Mouse (Mus musculus) neutrophil, adult 83 days (primary cell): ENCODE data around the gene Gja5. TPM values are rescaled to one million over a fixed set of nuclear protein-coding genes. Genes with fewer than 3 reads are reported as not detected.

Experiments
- total RNA-seq, 2 experiments: library from RNA; stranded (reverse); gene quantifications; one replicate each; pipeline ENCODE4 v1.2.4; 2023

The Gja5 gene
- under 1 TPM; 0.13 to 0.93 TPM for total RNA-seq

DNA sequence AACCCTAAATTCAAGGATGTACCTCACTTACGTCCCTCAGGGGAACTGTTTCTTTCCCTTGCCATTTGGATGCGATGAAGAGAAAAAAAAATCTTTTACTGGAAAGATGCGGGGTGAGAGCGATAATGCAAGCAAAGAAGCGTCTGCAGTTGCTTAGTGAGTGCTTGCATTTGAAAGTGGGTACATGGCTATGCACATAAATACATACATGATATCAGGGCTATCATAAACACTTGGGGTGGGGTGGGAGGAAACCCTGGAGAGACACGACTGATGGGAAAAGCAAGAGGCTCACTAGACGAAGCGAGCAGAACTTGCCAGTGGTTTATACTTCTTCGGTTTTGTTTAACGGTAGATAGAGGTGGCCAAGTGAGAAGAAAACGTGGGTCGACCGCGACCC lies at the start of gene Gja5:
Gene Gja5 (plus strand): TSS at position 301 of the 400 bp plus-strand sequence.

DNA sequence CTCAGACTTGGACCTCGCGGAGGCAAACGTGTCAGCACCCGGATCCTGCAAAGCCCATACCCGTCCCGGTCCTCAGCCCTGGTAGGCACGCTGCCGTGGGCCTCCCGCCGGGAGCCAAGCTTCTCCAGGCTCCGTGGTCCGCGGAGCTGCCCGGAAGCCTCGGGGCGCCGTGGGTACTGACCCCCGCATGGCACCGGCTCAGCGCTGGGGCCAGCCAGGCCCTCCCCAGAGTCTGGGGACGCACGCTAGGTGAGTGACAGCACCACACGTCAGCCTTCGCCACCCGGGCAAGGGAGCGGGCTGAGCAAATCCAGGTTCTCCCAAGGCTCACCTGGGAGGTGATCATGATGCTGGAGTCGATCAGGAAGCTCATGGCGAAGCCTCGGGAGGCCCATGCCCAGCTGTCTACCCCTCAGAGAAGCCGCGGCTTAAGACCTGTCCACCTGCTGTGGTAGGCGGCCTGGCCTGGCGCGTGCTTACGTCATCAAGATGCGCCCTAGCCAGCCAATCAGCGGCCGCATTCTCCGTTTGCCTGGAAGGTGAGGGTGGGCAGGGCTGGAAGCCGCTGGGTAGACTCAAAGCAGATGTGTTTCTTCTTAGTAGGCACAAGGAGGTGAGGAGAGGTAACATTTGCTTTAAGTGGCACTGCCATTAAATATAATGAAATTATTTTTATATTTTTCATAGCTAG lies 503 bp downstream of the Gja5 start, which contains the start of gene Gpr89:
Gene Gpr89 (minus strand): TSS at position 496 of the 691 bp plus-strand sequence.

DNA sequence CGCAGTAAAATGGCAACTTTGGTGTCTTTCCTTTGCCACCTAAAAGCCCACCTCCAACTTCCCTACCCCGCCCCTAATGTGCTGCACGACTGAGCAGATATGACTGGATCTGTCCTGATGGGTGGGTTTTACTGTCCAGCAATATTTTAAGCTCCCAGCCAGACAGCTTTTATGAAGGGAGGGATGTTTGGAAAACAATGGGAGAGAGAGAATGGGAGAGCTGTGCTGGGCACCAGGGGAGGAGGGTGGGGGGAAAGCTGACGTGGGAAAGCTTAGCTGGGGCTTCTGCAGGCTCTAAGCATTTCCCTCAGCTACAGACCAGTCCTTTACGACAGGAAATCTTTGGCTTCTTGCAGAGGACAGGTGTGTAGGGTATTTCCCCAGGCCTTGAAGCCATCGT lies 21.4 kb downstream of the Gja5 start, which contains the start of gene Gja8:
Gene Gja8 (minus strand): TSS at position 101 of the 400 bp plus-strand sequence.

Other genes with a start within 250 kb of the Gja5 start
- gene Ankrd35, start 234.6 kb upstream of the Gja5 start, total RNA-seq: not detected
- 10 to 100 TPM; 38.3 to 43.9 TPM for gene Pias3, start 208.3 kb upstream of the Gja5 start, total RNA-seq
- 1 to 10 TPM; 1.1 TPM for gene Nudt17, start 196.1 kb upstream of the Gja5 start, total RNA-seq
- 10 to 100 TPM; 38.8 to 41.8 TPM for gene Polr3c, start 177.1 kb upstream of the Gja5 start, total RNA-seq
- 10 to 100 TPM; 62.1 to 65.0 TPM for gene Rnf115, start 177.0 kb upstream of the Gja5 start, total RNA-seq
- not detected for gene Pdzk1, start 75.4 kb upstream of the Gja5 start, total RNA-seq
- gene Cd160, start 75.3 kb upstream of the Gja5 start, total RNA-seq: not detected
- gene Gpr89, start 653 bp downstream of the Gja5 start, total RNA-seq: 10 to 100 TPM; 10.8 TPM
- gene Gja8, start 21.3 kb downstream of the Gja5 start, total RNA-seq: not detected